Mouse (Mus musculus) gastrocnemius, adult 8-10 months (tissue): ENCODE data around the gene Chaf1a. TPM values are rescaled to one million over a fixed set of nuclear protein-coding genes. Genes with fewer than 3 reads are reported as not detected.
"Not testable (repeated sequence)": the region's sequence is repeated elsewhere in the genome, so short reads cannot be mapped to it uniquely, and the experiment has no call there.

Experiments
- DNase-seq, 2 experiments: peaks; one replicate each; pipeline ENCODE4 v3.0.0; 2022; ENCODE audit warnings: low spot score in 2 of 2
- total RNA-seq, 4 experiments: library from RNA; stranded (reverse); gene quantifications; 2 replicates each; pipeline ENCODE4 v1.2.4; 2022

The Chaf1a gene
- total RNA-seq, 4 experiments from 2014 or later = 0.47 to 1.6 (median 0.75) TPM

DNA sequence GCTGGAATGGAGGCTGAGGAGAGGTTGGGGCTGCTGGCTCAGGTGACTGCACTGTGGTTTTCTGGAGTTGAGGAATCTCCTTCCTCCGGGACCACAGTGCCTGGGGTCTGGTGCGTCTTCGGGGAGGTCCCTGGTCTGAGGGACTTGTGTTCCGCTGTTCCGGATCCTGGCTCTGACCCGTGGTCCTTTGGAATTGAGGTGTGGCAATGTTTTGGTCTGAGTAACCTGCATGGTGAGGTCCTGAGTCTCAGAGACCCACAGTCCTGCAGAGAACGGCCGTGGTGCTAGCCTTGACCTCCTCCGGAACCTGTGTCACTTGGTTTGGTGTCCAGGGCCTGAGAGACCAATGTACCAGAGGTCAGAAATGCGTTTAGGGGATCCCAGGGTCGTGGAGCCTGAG is 39.7 kb downstream of the Chaf1a start:
- no peak for DNase-seq

DNA sequence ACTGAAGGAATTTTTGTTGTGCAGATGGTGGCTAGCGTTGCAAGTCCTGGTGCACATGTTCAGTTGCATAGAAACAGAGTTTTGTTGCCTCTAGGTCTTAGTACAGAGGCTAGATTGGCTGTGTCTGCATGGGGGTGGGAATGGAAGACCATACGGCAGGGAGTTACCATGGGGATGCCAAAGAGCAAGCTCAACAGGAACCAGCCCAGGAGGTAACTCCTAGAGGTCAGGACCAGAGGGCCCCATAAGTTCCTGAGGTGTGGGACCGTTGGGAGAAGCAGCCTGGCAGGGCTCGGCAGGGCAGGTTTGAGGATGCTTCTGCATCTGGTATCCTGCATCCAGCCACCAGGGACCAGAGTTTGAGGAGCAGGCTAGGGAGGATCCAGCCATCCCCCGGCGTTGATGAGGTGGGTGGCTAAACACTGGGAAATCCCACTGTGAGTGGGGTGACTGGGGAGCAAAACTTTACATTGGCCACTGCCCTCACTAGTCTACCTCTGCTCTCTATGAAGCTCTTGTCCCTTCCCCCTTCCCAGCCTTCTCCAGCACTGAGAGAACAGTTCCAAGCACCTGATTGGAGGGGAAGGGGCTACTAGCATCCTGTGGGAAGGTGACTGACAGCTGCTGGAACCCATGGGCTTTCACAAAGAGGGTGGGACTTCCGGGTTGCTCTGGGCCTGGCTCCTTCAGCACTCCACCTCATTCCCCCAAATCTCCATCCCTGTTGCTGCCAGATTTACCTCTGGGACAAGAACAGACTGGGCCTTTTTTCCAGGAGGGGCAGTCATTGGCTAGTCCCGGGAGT is 40.7 kb downstream of the Chaf1a start:
- DNase-seq = no peak

DNA sequence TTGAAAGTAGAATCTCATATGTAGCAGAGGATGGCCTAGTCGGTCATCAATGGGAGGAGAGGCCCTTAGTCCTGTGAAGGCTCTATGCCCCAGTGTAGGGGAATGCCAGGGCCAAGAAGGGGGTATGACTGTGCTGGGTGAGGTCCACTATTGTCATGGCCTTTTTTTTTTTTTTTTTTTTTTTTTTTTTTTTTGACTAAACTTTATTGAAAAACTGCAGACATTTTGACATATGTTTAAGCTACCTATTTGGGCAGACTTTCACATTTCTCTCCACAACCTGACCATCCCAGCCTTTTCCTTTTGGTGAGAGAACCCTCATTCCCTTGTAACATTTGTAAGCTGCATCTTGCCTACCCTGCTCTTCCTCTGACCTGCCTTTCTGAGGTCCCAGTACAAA is 52.1 kb downstream of the Chaf1a start:
- no peak for DNase-seq

DNA sequence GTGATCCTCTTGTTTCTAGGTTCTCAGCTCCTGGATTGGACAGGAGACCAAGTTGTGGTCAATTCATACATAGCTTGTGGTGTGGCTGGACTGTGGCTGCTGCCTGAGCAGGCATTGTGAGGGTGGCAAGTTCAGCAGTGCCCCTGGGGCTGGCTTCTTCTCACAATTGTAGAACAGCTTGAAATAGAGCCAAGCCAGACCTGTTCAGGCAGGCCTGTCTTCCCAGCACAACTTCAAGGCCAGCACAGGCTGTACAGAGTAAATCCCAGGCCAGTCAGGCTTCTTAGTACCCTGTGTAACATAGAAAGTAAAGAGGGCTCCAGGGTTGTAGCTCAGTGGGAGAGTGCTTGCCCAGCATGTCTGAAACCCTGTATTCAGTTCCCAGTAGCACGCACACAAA is 52.6 kb downstream of the Chaf1a start:
- no peak for DNase-seq

DNA sequence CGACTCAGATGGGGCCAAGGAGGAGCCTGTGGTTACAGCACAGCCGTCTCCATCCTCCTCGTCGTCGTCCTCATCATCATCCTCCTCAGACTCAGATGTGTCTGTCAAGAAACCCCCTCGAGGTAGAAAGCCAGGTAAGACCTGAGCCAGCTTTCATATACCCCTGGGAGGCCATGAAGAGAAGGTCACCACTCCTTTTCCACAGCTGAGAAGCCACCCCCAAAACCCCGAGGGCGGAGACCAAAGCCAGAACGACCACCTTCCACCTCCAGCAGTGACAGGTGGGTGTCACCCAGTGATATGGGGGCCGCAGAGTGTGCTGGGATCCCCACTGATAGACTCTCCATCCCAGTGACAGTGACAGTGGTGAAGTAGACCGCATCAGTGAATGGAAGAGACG is 56.6 kb downstream of the Chaf1a start:
- no peak for DNase-seq

DNA sequence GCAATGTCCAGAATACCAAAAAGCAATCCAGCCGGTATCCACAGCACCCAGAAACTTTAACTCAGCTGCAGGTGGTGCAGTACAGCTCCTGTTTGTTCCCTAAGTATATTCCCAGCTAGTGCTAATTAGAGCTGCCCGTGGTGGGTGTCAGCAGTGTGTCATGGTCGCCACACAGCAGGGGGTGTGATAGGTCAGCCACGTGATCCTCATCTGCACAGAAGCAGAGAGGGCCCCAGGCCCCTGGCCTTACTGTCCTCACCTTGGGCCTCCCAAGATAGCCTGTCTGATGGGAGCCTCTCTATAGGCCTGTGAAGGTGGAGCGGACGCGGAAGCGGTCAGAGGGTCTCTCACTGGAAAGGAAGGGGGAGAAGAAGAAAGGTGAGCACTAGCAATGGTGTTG is 57.9 kb downstream of the Chaf1a start:
- DNase-seq = no peak

DNA sequence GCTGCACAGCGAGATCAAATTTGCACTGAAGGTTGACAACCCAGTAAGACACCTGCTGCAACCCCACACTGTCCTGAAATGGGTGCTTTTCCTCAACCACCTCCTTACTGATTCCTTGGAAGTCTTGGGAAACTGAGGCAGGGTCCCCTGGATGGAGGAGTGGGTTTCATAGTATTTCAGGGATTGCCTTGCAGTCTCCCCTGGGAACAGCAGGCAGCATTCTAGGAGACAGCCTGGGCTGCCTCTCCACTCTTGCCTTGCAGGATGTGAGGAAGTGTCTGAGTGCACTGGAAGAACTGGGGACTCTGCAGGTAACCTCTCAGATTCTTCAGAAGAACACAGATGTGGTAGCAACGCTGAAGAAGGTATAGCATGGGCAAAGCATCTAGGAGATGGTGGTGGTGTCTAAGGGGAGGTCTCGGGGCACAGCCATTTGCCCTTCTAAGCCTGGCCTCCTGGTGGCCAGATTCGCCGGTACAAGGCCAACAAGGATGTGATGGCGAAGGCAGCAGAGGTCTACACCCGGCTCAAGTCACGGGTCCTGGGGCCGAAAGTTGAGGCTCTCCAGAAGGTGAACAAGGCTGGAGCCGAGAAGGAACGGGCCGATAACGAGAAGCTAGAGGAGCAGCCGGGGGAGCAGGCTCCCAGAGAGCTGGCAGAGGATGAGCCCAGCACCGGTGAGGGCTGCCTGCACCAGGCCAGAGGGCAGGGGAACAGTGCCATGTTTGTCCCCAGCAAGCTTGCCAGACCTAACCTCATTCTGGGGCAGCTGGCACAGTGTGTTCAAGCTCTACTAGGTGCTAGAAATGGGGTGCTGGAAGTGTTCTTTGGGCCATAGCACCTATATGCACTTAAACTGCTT is 58.7 kb downstream of the Chaf1a start:
- DNase-seq = peak; percentile 43 to 56

DNA sequence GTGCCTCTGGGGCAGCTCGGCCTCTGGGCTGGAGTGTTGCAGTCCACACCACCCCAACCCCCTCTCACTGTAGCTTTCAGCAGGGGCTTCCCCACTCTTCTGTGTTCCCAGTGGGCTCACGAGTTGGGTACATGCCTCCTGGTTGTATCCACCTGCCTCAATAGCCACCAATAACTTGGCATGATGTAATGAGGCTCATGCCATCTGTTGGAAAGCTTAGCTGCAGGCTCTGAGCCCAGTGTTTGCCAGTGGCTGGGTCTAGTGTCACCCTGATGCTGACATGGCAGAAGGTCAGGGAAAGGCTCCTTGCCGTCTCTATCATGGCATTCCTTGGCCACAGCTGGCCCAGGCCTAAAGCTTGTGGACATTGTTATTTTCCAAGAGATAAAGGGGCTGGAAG is 60.6 kb downstream of the Chaf1a start:
- peak in 1 of 2 experiments; percentile 68 for DNase-seq

DNA sequence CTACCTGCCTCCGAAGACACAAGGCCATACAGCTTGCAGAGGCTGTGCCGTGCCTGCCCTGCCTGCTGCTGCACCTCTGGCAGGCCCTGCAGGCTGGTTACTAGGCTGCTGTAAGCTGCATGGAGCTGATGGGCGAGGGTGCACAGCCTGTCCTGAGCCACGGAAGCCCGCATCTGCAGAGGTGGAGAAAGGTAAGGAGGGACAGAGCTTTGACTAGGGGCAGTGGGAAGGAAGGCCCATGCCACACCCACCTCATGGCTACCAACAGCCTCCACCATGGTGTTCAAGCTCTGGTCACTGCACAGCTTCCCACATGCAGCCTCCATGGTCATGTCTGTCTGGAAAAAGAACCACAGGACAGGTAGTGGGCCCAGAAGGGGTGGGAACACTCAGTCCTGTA is 61.9 kb downstream of the Chaf1a start:
- no peak for DNase-seq

DNA sequence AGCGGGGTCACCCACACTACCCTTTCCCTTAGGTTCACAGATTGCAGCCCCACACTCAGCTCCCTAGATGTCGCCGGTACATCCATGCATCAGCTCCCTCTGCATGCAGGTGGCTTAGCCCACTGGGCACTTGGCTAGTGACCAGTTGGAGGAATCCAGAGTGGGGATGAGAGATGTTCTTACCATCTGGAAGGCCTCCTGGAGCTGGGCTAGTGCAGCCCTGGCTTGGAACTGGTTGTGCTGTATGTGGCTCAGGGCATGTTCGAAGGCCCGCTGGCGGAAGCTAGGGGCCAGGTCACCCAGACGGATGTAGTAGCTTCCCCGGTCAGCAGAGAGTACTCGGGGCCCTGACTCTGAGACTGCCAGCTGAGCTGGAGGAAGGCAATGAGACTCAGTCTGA is 62.7 kb downstream of the Chaf1a start:
- DNase-seq = peak in 1 of 2 experiments; percentile 44

DNA sequence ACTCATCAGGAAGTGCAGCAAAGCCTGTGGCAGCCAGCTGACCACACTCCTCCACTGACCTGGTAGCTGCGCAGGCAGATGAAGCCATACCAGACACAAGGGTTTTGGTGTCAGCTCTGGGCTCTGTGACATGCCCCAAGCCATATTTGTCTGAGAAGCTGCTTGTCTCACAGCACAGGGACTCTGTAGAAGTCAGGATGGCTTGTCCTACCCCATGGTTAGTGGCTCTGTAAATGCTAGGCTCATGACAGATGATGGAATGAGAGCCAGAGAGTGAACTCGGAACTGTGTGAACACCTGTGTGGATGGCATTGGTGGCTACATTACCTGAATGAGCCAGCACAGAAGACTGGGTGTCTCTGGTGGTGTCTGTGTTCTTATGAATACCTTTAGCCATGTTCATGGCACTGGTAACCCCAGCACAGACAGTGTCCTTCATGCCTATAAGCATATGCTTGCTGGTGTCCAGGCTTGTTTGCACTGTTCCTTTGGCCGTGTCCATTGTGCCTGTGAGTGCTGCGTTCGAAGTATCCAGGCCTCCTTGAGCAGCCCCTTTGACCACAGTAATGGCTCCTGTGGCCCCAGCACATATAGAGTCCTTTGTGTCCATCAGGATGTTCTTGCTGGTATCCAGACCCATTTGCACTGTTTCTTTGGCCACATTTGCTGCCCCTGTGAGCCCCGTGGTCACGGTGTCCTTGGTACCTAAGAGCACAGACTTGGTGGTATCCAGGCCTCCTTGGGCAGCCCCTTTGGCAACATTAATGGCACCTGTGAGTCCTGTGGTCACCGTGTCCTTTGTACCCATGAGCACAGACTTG is 63.4 kb downstream of the Chaf1a start:
- DNase-seq = no peak

DNA sequence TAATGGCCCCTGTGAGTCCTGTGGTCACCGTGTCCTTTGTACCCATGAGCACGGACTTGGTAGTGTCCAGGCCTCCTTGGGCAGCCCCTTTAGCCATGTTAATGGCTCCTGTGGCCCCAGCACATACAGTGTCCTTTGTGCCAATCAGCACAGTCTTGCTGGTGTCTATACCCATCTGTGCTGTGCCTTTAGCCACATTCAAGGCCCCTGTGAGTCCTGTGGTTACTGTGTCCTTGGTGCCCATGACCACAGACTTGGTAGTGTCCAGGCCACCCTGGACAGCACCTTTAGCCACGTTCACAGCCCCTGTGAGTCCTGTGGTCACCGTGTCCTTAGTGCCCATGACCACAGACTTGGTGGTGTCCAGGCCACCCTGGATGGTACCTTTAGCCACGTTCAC is 64.6 kb downstream of the Chaf1a start:
- DNase-seq = not testable (repeated sequence)

DNA sequence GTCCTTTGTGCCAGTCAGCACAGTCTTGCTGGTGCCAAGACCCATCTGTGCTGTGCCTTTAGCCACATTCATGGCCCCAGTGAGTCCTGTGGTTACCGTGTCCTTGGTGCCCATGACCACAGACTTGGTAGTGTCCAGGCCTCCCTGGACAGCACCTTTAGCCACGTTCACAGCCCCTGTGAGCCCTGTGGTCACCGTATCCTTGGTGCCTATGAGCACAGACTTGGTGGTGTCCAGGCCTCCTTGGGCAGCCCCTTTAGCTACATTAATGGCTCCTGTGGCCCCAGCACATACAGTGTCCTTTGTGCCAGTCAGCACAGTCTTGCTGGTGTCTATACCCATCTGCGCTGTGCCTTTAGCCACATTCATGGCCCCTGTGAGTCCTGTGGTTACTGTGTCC is 66.2 kb downstream of the Chaf1a start:
- DNase-seq = not testable (repeated sequence)

DNA sequence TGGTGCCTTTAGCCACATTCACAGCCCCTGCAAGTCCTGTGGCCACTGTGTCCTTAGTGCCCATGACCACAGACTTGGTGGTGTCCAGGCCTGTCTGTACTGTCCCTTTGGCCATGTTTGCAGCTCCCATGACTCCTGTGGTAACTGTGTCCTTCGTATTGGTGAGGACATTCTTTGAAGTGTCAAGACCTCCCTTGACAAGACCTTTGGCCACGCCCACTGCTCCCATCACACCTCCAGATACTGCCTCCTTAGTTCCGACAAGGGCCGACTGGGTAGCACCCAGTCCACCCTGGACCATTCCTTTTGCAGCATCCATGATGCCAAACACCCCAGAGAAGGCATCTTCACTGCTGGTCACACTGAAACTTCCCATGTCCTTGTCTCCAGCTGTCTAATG is 66.7 kb downstream of the Chaf1a start:
- DNase-seq = no peak

DNA sequence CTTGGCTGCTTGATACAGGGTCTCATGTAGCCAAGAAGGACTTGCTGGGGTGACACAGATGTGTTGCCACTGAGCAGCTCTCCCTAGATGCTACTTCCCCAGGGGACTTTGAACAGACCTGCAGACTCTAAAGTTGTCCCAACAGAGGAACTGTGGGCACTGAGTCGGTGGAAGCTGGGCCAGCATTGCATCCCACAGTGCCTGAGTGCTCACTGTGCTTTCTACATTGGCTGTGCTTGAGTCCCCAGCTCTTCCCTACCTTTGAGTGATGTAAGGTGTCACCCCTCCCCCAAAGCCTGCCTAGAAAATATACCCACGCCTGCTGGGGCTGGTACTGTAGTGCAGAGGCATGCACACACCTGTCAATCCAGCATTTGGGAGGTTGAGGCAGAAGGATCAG is 67.5 kb downstream of the Chaf1a start:
- no peak for DNase-seq

DNA sequence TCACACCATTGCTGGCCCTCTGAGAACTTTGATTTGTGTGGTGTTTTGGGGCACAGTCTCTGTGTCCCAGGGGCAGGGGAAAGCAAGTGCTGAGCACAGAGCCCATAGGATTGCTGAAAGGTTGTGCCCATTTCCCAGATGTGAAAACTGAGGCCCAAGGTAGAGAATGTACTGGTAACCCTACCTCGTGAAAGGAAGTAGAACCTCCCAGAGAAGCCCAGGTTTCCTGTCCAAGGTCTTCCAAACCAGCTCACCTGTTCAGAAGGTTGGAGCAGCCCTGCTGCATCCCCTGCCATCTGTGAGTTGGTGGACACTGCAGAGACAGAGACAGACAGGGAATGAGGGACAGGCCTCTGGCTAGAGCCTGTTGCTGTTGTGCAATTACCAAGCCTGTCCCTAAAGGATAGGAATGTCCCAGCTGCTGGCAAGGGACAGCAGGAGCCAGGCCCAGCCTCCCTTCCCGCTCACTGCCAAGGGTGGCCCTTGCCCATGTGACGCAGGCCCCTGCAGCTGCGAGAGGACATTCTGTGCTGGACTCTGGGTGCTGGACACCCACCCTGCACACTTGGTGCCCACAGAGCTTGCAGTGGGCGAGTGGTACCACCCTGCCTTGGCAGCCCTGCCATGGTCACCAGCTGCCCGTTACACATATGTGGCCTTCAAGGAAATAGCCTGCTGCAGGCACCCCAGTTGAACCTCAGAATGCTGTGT is 68.2 kb downstream of the Chaf1a start:
- DNase-seq = peak; percentile 85 to 91

DNA sequence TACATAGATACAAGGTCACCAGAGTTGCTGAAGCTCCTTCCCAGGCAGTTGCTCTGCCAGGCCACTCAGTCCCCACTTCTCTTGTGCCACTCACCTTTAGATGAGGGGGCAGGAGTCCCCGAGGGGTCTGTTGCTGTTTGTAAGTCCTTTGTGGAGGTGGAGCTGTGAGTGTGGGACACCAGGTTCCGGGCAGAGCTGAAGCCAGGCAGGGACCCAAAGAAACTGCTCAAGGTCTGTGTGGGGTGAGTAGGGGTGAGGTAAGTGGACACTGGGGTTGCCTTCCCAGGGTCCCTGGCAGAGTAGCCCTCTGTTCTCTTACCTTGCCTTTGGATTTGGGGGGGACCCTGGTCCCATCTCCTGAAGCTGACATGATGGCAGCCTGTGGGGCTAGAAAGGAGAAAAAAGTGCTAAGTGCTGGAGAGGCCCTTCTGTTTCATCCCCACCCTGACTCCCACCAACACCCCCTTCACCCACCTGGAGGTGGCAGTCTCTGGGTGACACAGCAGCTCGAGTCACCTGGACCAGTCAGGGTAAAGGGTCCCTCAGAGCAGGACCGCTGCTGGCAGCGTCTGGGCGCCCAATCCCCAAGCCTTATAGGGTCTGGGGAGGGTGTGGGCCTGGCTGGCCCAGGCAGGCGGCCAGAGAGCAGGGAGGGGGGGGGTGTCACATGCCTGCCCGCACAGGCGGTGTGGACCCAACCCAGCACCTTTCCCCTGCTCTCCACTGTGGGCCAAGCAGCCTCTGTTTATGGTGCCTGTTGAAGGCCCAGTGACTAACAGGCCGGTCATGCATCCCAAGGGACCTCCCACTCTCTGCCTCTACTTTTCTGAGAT is 69.2 kb downstream of the Chaf1a start, which contains the start of gene Plin4:
Gene Plin4, minus strand, starts transcription at position 585 of the 833 bp plus-strand sequence.
- peak; percentile 59 to 84 for DNase-seq

DNA sequence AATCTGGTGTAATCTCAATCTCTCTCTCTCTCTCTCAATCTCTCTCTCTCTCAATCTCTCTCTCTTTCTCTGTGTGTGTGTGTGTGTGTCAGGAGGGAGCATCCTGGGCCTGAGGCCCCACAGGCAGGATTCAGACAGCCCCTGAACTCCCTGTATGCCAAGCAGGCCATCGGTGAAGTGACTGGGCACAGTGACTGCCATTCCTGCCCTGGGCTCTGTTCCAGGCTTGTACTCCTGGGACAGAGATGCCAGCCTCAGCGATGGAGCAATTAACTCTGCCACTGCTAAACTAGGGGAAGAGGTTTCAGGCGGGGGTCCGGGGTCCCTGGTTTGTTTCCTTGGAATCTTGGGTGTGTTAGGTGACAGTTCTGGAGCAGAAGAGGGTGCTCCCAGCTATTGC is 70.3 kb downstream of the Chaf1a start:
- DNase-seq = peak in 1 of 2 experiments; percentile 64

DNA sequence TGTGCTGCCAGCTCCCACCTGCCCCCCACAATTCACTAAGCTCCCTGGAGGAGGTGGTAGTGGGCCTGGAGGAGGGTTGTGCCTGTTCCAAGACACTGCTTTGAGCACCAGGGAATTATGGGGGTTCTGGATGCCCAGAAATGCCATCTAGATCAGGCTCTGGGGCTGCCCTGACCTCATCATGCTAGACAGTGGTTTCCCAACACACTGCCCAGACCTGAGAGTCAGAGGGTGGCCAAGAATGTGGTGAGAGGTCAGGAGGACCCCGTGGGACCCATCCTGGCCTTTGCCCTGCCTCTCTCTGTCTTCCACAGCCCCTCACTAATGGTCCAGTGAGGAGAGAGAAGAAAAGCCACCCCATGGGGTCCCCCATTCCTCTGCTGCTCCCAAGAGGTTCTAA is 70.8 kb downstream of the Chaf1a start:
- DNase-seq = no peak

DNA sequence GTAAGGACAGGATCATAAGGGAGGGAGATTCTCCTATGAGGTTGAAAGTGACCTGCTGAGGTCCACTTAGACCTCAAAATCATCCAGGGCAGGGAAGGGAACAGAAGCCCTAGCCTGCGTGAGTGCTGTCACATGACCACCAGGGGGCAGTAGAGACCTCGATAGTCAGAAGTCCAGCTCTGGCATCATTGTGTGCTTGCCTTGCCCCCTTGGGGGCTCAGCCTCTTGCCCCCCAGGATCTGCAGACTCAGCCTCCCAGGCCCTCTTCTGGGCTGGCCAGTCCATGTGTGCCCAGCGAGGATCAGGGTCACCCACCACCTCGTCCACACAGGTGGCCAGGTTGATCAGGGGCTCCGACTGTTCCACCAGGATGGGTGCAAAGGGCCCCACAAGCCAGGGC is 71.6 kb downstream of the Chaf1a start:
- DNase-seq = peak in 1 of 2 experiments; percentile 54
